Mouse (Mus musculus): ENCODE results near the gene Cabin1. TPM values are rescaled to one million over a fixed set of nuclear protein-coding genes. Genes with fewer than 3 reads are reported as not detected.

Cabin1 gene
- total and polyA plus RNA-seq, 3 experiments: 27.2 to 115 (median 54.9) TPM

- DNase-seq (ENCODE audit: low read depth, low spot score): no peak
- no peak overlapping the region for H3K9ac ChIP-seq (ENCODE audit: control insufficient read depth, low read depth, low read length, poor library complexity, severe bottlenecking)
- H3K36me3 ChIP-seq (ENCODE audit: control insufficient read depth in 1 of 2, insufficient read depth in 2 of 2, low read length in 2 of 2): peaks cover 0 to 2% of the 10 kb centered on the region in 2 experiments; a peak in 2 of 4 replicates
- H3K79me2 ChIP-seq (ENCODE audit: control insufficient read depth, insufficient read depth, low read length, poor library complexity): no peaks in the 10 kb centered on the region
- no peaks in the 10 kb centered on the region for H3K27me3 ChIP-seq (ENCODE audit: control insufficient read depth in 1 of 2, insufficient read depth in 2 of 2, low read length in 2 of 2)
- no peaks in the 10 kb centered on the region for H3K9me3 ChIP-seq (replicated peaks; ENCODE audit: insufficient read depth, low read length)
- H3K4me1 ChIP-seq (ENCODE audit: control insufficient read depth in 1 of 2, insufficient read depth in 2 of 2, low read length in 2 of 2): no peaks in the 10 kb centered on the region
- no peak overlapping the region for H3K4me3 ChIP-seq (ENCODE audit: control insufficient read depth in 1 of 2, insufficient read depth in 1 of 2, low read depth in 2 of 2, low read length in 2 of 2)
- no peak for TF ChIP-seq EP300 (IDR thresholded peaks at IDR 0.05; ENCODE audit: low read depth in 1 of 2, low read length in 2 of 2)
- no peak for TF ChIP-seq KAT2A (conservative IDR thresholded peaks at IDR 0.05; ENCODE audit: low read depth, low read length)
- no peak for TF ChIP-seq TCF12 (IDR thresholded peaks at IDR 0.05; ENCODE audit: low read depth, low read length)
- TF ChIP-seq SMC3 (IDR thresholded peaks at IDR 0.05; ENCODE audit: low read depth, low read length): no peak
- TF ChIP-seq ZMIZ1 (IDR thresholded peaks at IDR 0.05; ENCODE audit: low read depth, low read length): no peak
- no peak for TF ChIP-seq RAD21 (IDR thresholded peaks at IDR 0.05; ENCODE audit: low read depth, low read length)
- no peak for TF ChIP-seq RCOR1 (IDR thresholded peaks at IDR 0.05; ENCODE audit: low read depth, low read length)
- no peak for TF ChIP-seq POLR2AphosphoS2 (IDR thresholded peaks at IDR 0.05; ENCODE audit: low read length)
- no peak for TF ChIP-seq CHD1 (IDR thresholded peaks at IDR 0.05; ENCODE audit: low read depth, low read length)
- no peak for TF ChIP-seq GATA1 (IDR thresholded peaks at IDR 0.05; ENCODE audit: low read depth, low read length)
- TF ChIP-seq ZC3H11A (IDR thresholded peaks at IDR 0.05; ENCODE audit: low read depth, low read length): no peak
- no peak for TF ChIP-seq USF1 (IDR thresholded peaks at IDR 0.05; ENCODE audit: low read depth, low read length)
- H3K27ac ChIP-seq (ENCODE audit: control insufficient read depth, low read depth, low read length): no peak overlapping the region
These were observed 87.9 kb downstream of the Cabin1 start for GRCm38 (mm10) chr10:75676286-75676685.

- no peaks in the 10 kb centered on the region for H3K27me3 ChIP-seq (ENCODE audit: control insufficient read depth in 1 of 2, insufficient read depth in 2 of 2, low read length in 2 of 2)
- H3K4me3 ChIP-seq (ENCODE audit: control insufficient read depth in 1 of 2, insufficient read depth in 1 of 2, low read depth in 2 of 2, low read length in 2 of 2): no peak overlapping the region
- DNase-seq (ENCODE audit: low read depth, low spot score): no peak
- H3K27ac ChIP-seq (ENCODE audit: control insufficient read depth, low read depth, low read length): no peak overlapping the region
- no peaks in the 10 kb centered on the region for H3K9me3 ChIP-seq (replicated peaks; ENCODE audit: insufficient read depth, low read length)
- no peaks in the 10 kb centered on the region for H3K4me1 ChIP-seq (ENCODE audit: control insufficient read depth in 1 of 2, insufficient read depth in 2 of 2, low read length in 2 of 2)
- H3K79me2 ChIP-seq (ENCODE audit: control insufficient read depth, insufficient read depth, low read length, poor library complexity): no peaks in the 10 kb centered on the region
- peaks cover 0 to 2% of the 10 kb centered on the region in 2 experiments; a peak in 2 of 4 replicates for H3K36me3 ChIP-seq (ENCODE audit: control insufficient read depth in 1 of 2, insufficient read depth in 2 of 2, low read length in 2 of 2)
- TF ChIP-seq SMC3 (IDR thresholded peaks at IDR 0.05; ENCODE audit: low read depth, low read length): no peak
- TF ChIP-seq ZNF384 (IDR thresholded peaks at IDR 0.05; ENCODE audit: low read depth, low read length): no peak
- TF ChIP-seq MAX (IDR thresholded peaks at IDR 0.05; ENCODE audit: low read length): no peak
- no peak for TF ChIP-seq MEF2A (IDR thresholded peaks at IDR 0.05; ENCODE audit: extremely low read depth, insufficient replicate concordance, low read depth, low read length, poor library complexity, severe bottlenecking)
- no peak for TF ChIP-seq CHD1 (IDR thresholded peaks at IDR 0.05; ENCODE audit: low read depth, low read length)
- H3K9ac ChIP-seq (ENCODE audit: control insufficient read depth, low read depth, low read length, poor library complexity, severe bottlenecking): no peak overlapping the region
These were observed 88.5 kb downstream of the Cabin1 start for GRCm38 (mm10) chr10:75675594-75675993.

- peaks cover 1 to 4% of the 10 kb centered on the region in 2 experiments; a peak in 2 of 4 replicates for H3K36me3 ChIP-seq (ENCODE audit: control insufficient read depth in 1 of 2, insufficient read depth in 2 of 2, low read length in 2 of 2)
- H3K79me2 ChIP-seq (ENCODE audit: control insufficient read depth, insufficient read depth, low read length, poor library complexity): peaks cover 4% of the 10 kb centered on the region
- H3K27me3 ChIP-seq (ENCODE audit: control insufficient read depth in 1 of 2, insufficient read depth in 2 of 2, low read length in 2 of 2): no peaks in the 10 kb centered on the region
- H3K9ac ChIP-seq (ENCODE audit: control insufficient read depth, low read depth, low read length, poor library complexity, severe bottlenecking): no peak overlapping the region
- no peaks in the 10 kb centered on the region for H3K9me3 ChIP-seq (replicated peaks; ENCODE audit: insufficient read depth, low read length)
- H3K4me1 ChIP-seq (ENCODE audit: control insufficient read depth in 1 of 2, insufficient read depth in 2 of 2, low read length in 2 of 2): no peaks in the 10 kb centered on the region; a peak in 2 of 4 replicates
- no peak for TF ChIP-seq CHD1 (IDR thresholded peaks at IDR 0.05; ENCODE audit: low read depth, low read length)
- TF ChIP-seq MYC (IDR thresholded peaks at IDR 0.05; ENCODE audit: low read depth, low read length): no peak
- TF ChIP-seq SIN3A (IDR thresholded peaks at IDR 0.05; ENCODE audit: low read length): no peak
- no peak for TF ChIP-seq MEF2A (IDR thresholded peaks at IDR 0.05; ENCODE audit: extremely low read depth, insufficient replicate concordance, low read depth, low read length, poor library complexity, severe bottlenecking)
- TF ChIP-seq KAT2A (conservative IDR thresholded peaks at IDR 0.05; ENCODE audit: low read depth, low read length): no peak
- no peak overlapping the region for H3K27ac ChIP-seq (ENCODE audit: control insufficient read depth, low read depth, low read length)
- H3K4me3 ChIP-seq (ENCODE audit: control insufficient read depth in 1 of 2, insufficient read depth in 1 of 2, low read depth in 2 of 2, low read length in 2 of 2): no peak overlapping the region
- no peak for DNase-seq (ENCODE audit: low read depth, low spot score)
These were observed 94.2 kb downstream of the Cabin1 start for GRCm38 (mm10) chr10:75669936-75670335.
